9 mouse cellular contexts compared by ENCODE assay signal in genomic region chr6:88776336-88776923, GRCm38 (mm10). TPM values are rescaled to one million over a fixed set of nuclear protein-coding genes. Genes with fewer than 3 reads are reported as not detected.
DNase-seq lines count a peak whose midpoint lies in the region; ATAC-seq and TF ChIP-seq lines count a peak whose summit lies in the region.
"Had no signal": no experiment of that assay in that cellular context is flagged by ENCODE, and none has a peak within 500 bp of the region (broad histone marks: within the 10 kb centered on the region; RNA-seq: fewer than 3 reads in every experiment).

No protein-coding gene starts in this region.

- H3K9me3 ChIP-seq in heart, embryonic 11.5 days (replicated peaks; ENCODE audit: control insufficient read depth, low read length) = no peaks in the 10 kb centered on the region
- H3K9me3 ChIP-seq in liver, postnatal 0 days (ENCODE audit: low read length) = no peaks in the 10 kb centered on the region
- no peaks in the 10 kb centered on the region for H3K9me3 ChIP-seq in liver, embryonic 15.5 days (replicated peaks)

- 56% methylated on average over 13 of the region's 13 CpGs for WGBS in heart, embryonic 11.5 days (ENCODE audit: insufficient replicate concordance)
- 31% methylated on average over 13 of the region's 13 CpGs for WGBS in liver, adult 2 months
- WGBS in liver, postnatal 0 days (ENCODE audit: insufficient replicate concordance) = 69% methylated on average over 13 of the region's 13 CpGs
- WGBS in liver, embryonic 15.5 days (ENCODE audit: insufficient replicate concordance) = 74% methylated on average over 13 of the region's 13 CpGs

- no peak for TF ChIP-seq CTCF in liver, adult 2 months (IDR thresholded peaks at IDR 0.05; ENCODE audit: low read depth, low read length)
- no peak for TF ChIP-seq CTCF in liver, postnatal 0 days (IDR thresholded peaks at IDR 0.05; ENCODE audit: low read depth)

- peaks cover 5% of the 10 kb centered on the region; the same call in 1 of the 2 replicates for H3K79me2 ChIP-seq in liver, adult 2 months (ENCODE audit: control insufficient read depth, insufficient read depth, low read length)

- no peak for TF ChIP-seq EP300 in liver, postnatal 0 days (IDR thresholded peaks at IDR 0.05; ENCODE audit: low read depth)

- peak; percentile 99 for DNase-seq in heart, adult 11 months
- peak; percentile 38 for DNase-seq in liver, adult 2 months (ENCODE audit: extremely low read depth, low read depth, low spot score)
- no peak for DNase-seq in liver, postnatal 0 days
- DNase-seq in lung, postnatal 4 days = no peak
- no peak for DNase-seq in right cerebral cortex, postnatal 10 days (ENCODE audit: low spot score in 2 of 2)
- DNase-seq: right cerebral cortex, adult 18-20 months had no signal

- no peak overlapping the region for H3K4me2 ChIP-seq in heart, embryonic 11.5 days
- H3K4me2 ChIP-seq in liver, postnatal 0 days (ENCODE audit: low read depth, low read length) = no peak overlapping the region
- no peak overlapping the region for H3K4me2 ChIP-seq in liver, embryonic 15.5 days

- no peaks in the 10 kb centered on the region for H3K27me3 ChIP-seq in heart, embryonic 11.5 days (ENCODE audit: control insufficient read depth, insufficient read depth, low read length)
- no peaks in the 10 kb centered on the region for H3K27me3 ChIP-seq in liver, adult 2 months (ENCODE audit: control insufficient read depth, insufficient read depth, low read length)
- H3K27me3 ChIP-seq in liver, postnatal 0 days (ENCODE audit: insufficient read depth, low read length) = no peaks in the 10 kb centered on the region
- no peaks in the 10 kb centered on the region for H3K27me3 ChIP-seq in liver, embryonic 15.5 days

- no peak for ATAC-seq in heart, embryonic 11.5 days (replicated peaks; ENCODE audit: insufficient number of reproducible peaks, low FRiP score, low TSS enrichment)
- ATAC-seq in liver, postnatal 0 days = no peak
- peak; percentile 90 for ATAC-seq in erythroid progenitor cell, adult 5-6 weeks (replicated peaks; ENCODE audit: low FRiP score, poor library complexity, severe bottlenecking)
- ATAC-seq in liver, embryonic 15.5 days (ENCODE audit: insufficient read depth) = no peak

- no peak overlapping the region for H3K4me3 ChIP-seq in heart, embryonic 11.5 days (ENCODE audit: low read depth, low read length)
- H3K4me3 ChIP-seq in liver, adult 2 months (ENCODE audit: insufficient read depth, low read depth, low read length) = no peak overlapping the region
- no peak overlapping the region for H3K4me3 ChIP-seq in liver, postnatal 0 days (ENCODE audit: low read depth, low read length)
- no peak overlapping the region for H3K4me3 ChIP-seq in liver, embryonic 15.5 days (replicated peaks)

- H3K9ac ChIP-seq in heart, embryonic 11.5 days (ENCODE audit: low read depth, low read length) = no peak overlapping the region
- H3K9ac ChIP-seq in liver, adult 2 months (ENCODE audit: low read depth, low read length) = no peak overlapping the region
- H3K9ac ChIP-seq in liver, postnatal 0 days (replicated peaks) = no peak overlapping the region
- no peak overlapping the region for H3K9ac ChIP-seq in liver, embryonic 15.5 days

- H3K27ac ChIP-seq in heart, embryonic 11.5 days (ENCODE audit: low read depth, low read length) = no peak overlapping the region
- H3K27ac ChIP-seq in liver, adult 2 months (replicated peaks; ENCODE audit: insufficient read depth, low read depth, low read length) = no peak overlapping the region
- no peak overlapping the region for H3K27ac ChIP-seq in liver, postnatal 0 days (ENCODE audit: low read depth)
- 0 out of 2 replicates have a peak overlapping the region, but pooled peaks have one; percentile 6 for H3K27ac ChIP-seq in liver, embryonic 15.5 days (replicated peaks)

- no peaks in the 10 kb centered on the region for H3K36me3 ChIP-seq in heart, embryonic 11.5 days (ENCODE audit: control insufficient read depth, insufficient read depth, low read length)
- peaks cover 2% of the 10 kb centered on the region; the same call in 1 of the 2 replicates for H3K36me3 ChIP-seq in liver, adult 2 months (ENCODE audit: control insufficient read depth, insufficient read depth, low read length)
- 0 out of 2 replicates have a peak, but pooled peaks cover 2% of the 10 kb centered on the region for H3K36me3 ChIP-seq in liver, postnatal 0 days (replicated peaks; ENCODE audit: insufficient read depth, low read length)
- peaks cover 39% of the 10 kb centered on the region for H3K36me3 ChIP-seq in liver, embryonic 15.5 days (replicated peaks)

- 0 out of 2 replicates have a peak, but pooled peaks cover 6% of the 10 kb centered on the region for H3K4me1 ChIP-seq in heart, embryonic 11.5 days (ENCODE audit: control insufficient read depth, insufficient read depth, low read length)
- H3K4me1 ChIP-seq in liver, adult 2 months (ENCODE audit: control insufficient read depth, insufficient read depth, low read length) = no peaks in the 10 kb centered on the region
- H3K4me1 ChIP-seq in liver, postnatal 0 days (ENCODE audit: insufficient read depth) = peaks cover 5% of the 10 kb centered on the region; the same call in 1 of the 2 replicates
- H3K4me1 ChIP-seq in liver, embryonic 15.5 days (replicated peaks) = peaks cover 69% of the 10 kb centered on the region

- TF ChIP-seq POLR2A in liver, adult 2 months (IDR thresholded peaks at IDR 0.05; ENCODE audit: extremely low read depth, insufficient read depth, low read length) = no peak

RNA-seq across cellular contexts. Expression of gene Mgll, which starts 52.2 kb away (rescaled TPM):
- polyA plus RNA-seq in heart, embryonic 11.5 days (2014; fragmentation: Nextera tagmentation; extraction: Ambion mirVana) = 7.3 and 8.6 TPM in 2 replicates
- 56.2 and 81.3 TPM in 2 replicates for total RNA-seq in liver, adult 2 months (2014; rRNA removed)
- 156 and 158 TPM in 2 replicates for polyA plus RNA-seq in liver, adult 2 months (2012; rRNA removed)
- polyA plus RNA-seq in liver, postnatal 0 days (2015; fragmentation: Nextera tagmentation; extraction: Ambion mirVana) = 106 and 121 TPM in 2 replicates
- total RNA-seq in erythroid progenitor cell, adult 5-6 weeks (2015; ENCODE audit: low replicate concordance) = 114 and 119 TPM in 2 replicates
- 92.5 and 112 TPM in 2 replicates for total RNA-seq in erythroid progenitor cell, adult 5-6 weeks (2017; ENCODE audit: low replicate concordance)
- 69.7 and 71.6 TPM in 2 replicates for polyA plus RNA-seq in liver, embryonic 15.5 days (2015; fragmentation: Nextera tagmentation; extraction: Ambion mirVana)

Comparison
In these comparisons a context has a peak if more than half of its experiments do, and no peak if none do; other contexts are left out.
1. DNase-seq: peak in heart, adult 11 months (single experiment) and liver, adult 2 months (single experiment); none in liver, postnatal 0 days (single experiment), lung, postnatal 4 days (0 of 2) and right cerebral cortex, postnatal 10 days (0 of 2).